Mouse (Mus musculus): ENCODE measurements at regions not wholly inside any gene's neighbourhood (a gene's known extent, or its start where the extent isn't known, plus 50 kb on each side); places are given as distances from the start of the nearest gene placed in this dataset.

- no peak overlapping the region for H3K27ac ChIP-seq (ENCODE audit: low read length)
- no peaks in the 10 kb centered on the region for H3K9me3 ChIP-seq (ENCODE audit: control insufficient read depth, low read length)
- H3K4me1 ChIP-seq (replicated peaks; ENCODE audit: control insufficient read depth, insufficient read depth, low read length), result peaks cover 8% of the 10 kb centered on the region; the same call in 1 of the 2 replicates
- H3K4me3 ChIP-seq (replicated peaks; ENCODE audit: low read length), result no peak overlapping the region
- WGBS, result 94% methylated on average over 5 of the region's 5 CpGs
- no peak overlapping the region for H3K4me2 ChIP-seq (ENCODE audit: low read length)
- H3K36me3 ChIP-seq (ENCODE audit: control insufficient read depth, insufficient read depth), result no peaks in the 10 kb centered on the region
- H3K27me3 ChIP-seq (replicated peaks; ENCODE audit: control insufficient read depth, insufficient read depth, low read length), result no peaks in the 10 kb centered on the region
- no peak overlapping the region for H3K9ac ChIP-seq (replicated peaks; ENCODE audit: low read depth, low read length)
- ATAC-seq, result no peak
Measured at GRCm38 (mm10) chr11:6889120-6889519, 51.7 kb upstream of the Gm11983 start.
